Mouse (Mus musculus) testis, adult 2 months (tissue): ENCODE data around the gene Myo10.

ENCODE experiments used
- CTCF ChIP-seq: fragments of 200-500 bp; IDR thresholded peaks from 2 replicates; pipeline ENCODE4 v1.5.1; 2012; ENCODE audit warnings: low read depth, mild to moderate bottlenecking, inconsistent platforms, low read length, moderate library complexity; ENCODE audit not compliant: control insufficient read depth, insufficient read depth, insufficient replicate concordance
- POLR2A ChIP-seq: fragments of 200-500 bp; IDR thresholded peaks from 2 replicates; pipeline ENCODE4 v1.6.1; 2012; ENCODE audit warnings: low read depth, mild to moderate bottlenecking, inconsistent platforms, low read length, moderate library complexity; ENCODE audit not compliant: control insufficient read depth

GRCm38 (mm10) chr15:25842462-25843085 is 220.2 kb downstream of the Myo10 start:
- TF ChIP-seq CTCF (no peak), POLR2A (no peak)
